Mouse (Mus musculus) liver, postnatal 0 days (tissue): ENCODE measurements around the gene Crip2.

ENCODE experiments used
- CTCF ChIP-seq: sonication (generic); IDR thresholded peaks from 2 replicates; pipeline ENCODE4 v1.5.1; 2016; ENCODE audit warnings: antibody characterized with exemption, low read depth
- EP300 ChIP-seq: IDR thresholded peaks from 2 replicates; pipeline ENCODE4 v1.6.1; 2016; ENCODE audit warnings: antibody characterized with exemption, low read depth, mild to moderate bottlenecking

- TF ChIP-seq CTCF: no peak
- no peak for TF ChIP-seq EP300
Measured at GRCm38 (mm10) chr12:113152991-113153525, 13.0 kb downstream of the Crip2 start.
